Mouse (Mus musculus) MEL (cell line): ENCODE measurements around the gene Lcn8. TPM values are rescaled to one million over a fixed set of nuclear protein-coding genes. Genes with fewer than 3 reads are reported as not detected.

Experiments
- DNase-seq: peaks from one replicate; pipeline ENCODE4 v3.0.0; 2011; ENCODE audit warnings: low read depth, low spot score
- H3K27ac ChIP-seq: 2 replicates; pipeline ENCODE4 v1.5.1; 2012; ENCODE audit warnings: low read depth, mild to moderate bottlenecking, control low read depth, low read length, moderate library complexity; ENCODE audit not compliant: control insufficient read depth
- H3K27me3 ChIP-seq, 2 experiments: fragments of 150-350 bp in 1 of 2; sonication (generic) in 1 of 2; 2 replicates each; pipeline ENCODE4 v1.6.1; 2012; ENCODE audit warnings: low read length in 2 of 2, mild to moderate bottlenecking in 2 of 2, improper control_type of control experiment in 1 of 2, moderate library complexity in 1 of 2; ENCODE audit not compliant: insufficient read depth in 2 of 2, control insufficient read depth in 1 of 2
- H3K36me3 ChIP-seq, 2 experiments: 2 replicates each; pipeline ENCODE4 v1.6.1; 2012 to 2014; ENCODE audit warnings: low read length in 2 of 2, improper control_type of control experiment in 1 of 2, inconsistent platforms in 1 of 2, mild to moderate bottlenecking in 1 of 2; ENCODE audit not compliant: insufficient read depth in 2 of 2, control insufficient read depth in 1 of 2
- H3K4me1 ChIP-seq, 2 experiments: fragments of 150-350 bp in 1 of 2; sonication (generic) in 1 of 2; 2 replicates each; pipeline ENCODE4 v1.6.1; 2012; ENCODE audit warnings: low read length in 2 of 2, improper control_type of control experiment in 1 of 2, mild to moderate bottlenecking in 1 of 2; ENCODE audit not compliant: insufficient read depth in 2 of 2, control insufficient read depth in 1 of 2
- H3K4me3 ChIP-seq, 2 experiments: fragments of 150-350 bp in 1 of 2; sonication (generic) in 1 of 2; 2 replicates each; pipeline ENCODE4 v1.5.1; 2012; ENCODE audit warnings: low read depth in 2 of 2, low read length in 2 of 2, mild to moderate bottlenecking in 2 of 2, moderate library complexity in 2 of 2, control low read depth in 1 of 2, improper control_type of control experiment in 1 of 2; ENCODE audit not compliant: control insufficient read depth in 1 of 2, insufficient read depth in 1 of 2
- H3K79me2 ChIP-seq: 2 replicates; pipeline ENCODE4 v1.6.1; 2012; ENCODE audit warnings: mild to moderate bottlenecking, low read length, moderate library complexity; ENCODE audit not compliant: control insufficient read depth, poor library complexity, insufficient read depth
- H3K9ac ChIP-seq: 2 replicates; pipeline ENCODE4 v1.6.1; 2012; ENCODE audit warnings: low read depth, mild to moderate bottlenecking, control low read depth, low read length, moderate library complexity; ENCODE audit not compliant: control insufficient read depth, poor library complexity, severe bottlenecking
- H3K9me3 ChIP-seq: fragments of 150-350 bp; sonication (generic); replicated peaks from 2 replicates; pipeline ENCODE4 v1.6.1; 2012; ENCODE audit warnings: mild to moderate bottlenecking, low read length, improper control_type of control experiment, moderate library complexity; ENCODE audit not compliant: insufficient read depth
- BHLHE40 ChIP-seq: IDR thresholded peaks from 2 replicates; pipeline ENCODE4 v1.6.1; 2012; ENCODE audit warnings: low read depth, mild to moderate bottlenecking, inconsistent platforms, low read length, improper control_type of control experiment, borderline replicate concordance
- CHD1 ChIP-seq: IDR thresholded peaks from 2 replicates; pipeline ENCODE4 v1.6.1; 2012; ENCODE audit warnings: low read depth, mild to moderate bottlenecking, inconsistent platforms, low read length, improper control_type of control experiment
- CHD2 ChIP-seq: IDR thresholded peaks from 2 replicates; pipeline ENCODE4 v1.6.1; 2011; ENCODE audit warnings: low read length, improper control_type of control experiment
- CTCF ChIP-seq, 3 experiments: IDR thresholded peaks in 2 of 3; conservative IDR thresholded peaks in 1 of 3; 2 replicates each; pipeline ENCODE4 v1.5.1; 2011 to 2012; ENCODE audit warnings: low read length in 3 of 3, low read depth in 2 of 3, mild to moderate bottlenecking in 2 of 3, improper control_type of control experiment in 1 of 3, inconsistent platforms in 1 of 3, mixed read lengths in 1 of 3, moderate library complexity in 1 of 3; ENCODE audit not compliant: control insufficient read depth in 1 of 3, insufficient read depth in 1 of 3, poor library complexity in 1 of 3, severe bottlenecking in 1 of 3
- E2F4 ChIP-seq: IDR thresholded peaks from 2 replicates; pipeline ENCODE4 v1.6.1; 2011; ENCODE audit warnings: low read depth, low read length, improper control_type of control experiment, borderline replicate concordance
- ELF1 ChIP-seq: IDR thresholded peaks from 2 replicates; pipeline ENCODE4 v1.6.1; 2014; ENCODE audit warnings: low read depth, mild to moderate bottlenecking, inconsistent platforms, low read length, improper control_type of control experiment, moderate library complexity
- ETS1 ChIP-seq: IDR thresholded peaks from 2 replicates; pipeline ENCODE4 v1.6.1; 2012; ENCODE audit warnings: low read depth, mild to moderate bottlenecking, inconsistent platforms, low read length, improper control_type of control experiment, moderate library complexity
- JUND ChIP-seq: IDR thresholded peaks from 2 replicates; pipeline ENCODE4 v1.6.1; 2011; ENCODE audit warnings: low read depth, mild to moderate bottlenecking, improper control_type of control experiment, low read length
- MAZ ChIP-seq: IDR thresholded peaks from 2 replicates; pipeline ENCODE4 v1.6.1; 2012; ENCODE audit warnings: low read depth, mild to moderate bottlenecking, inconsistent platforms, low read length, improper control_type of control experiment
- MYB ChIP-seq: IDR thresholded peaks from 2 replicates; pipeline ENCODE4 v1.6.1; 2011; ENCODE audit warnings: mild to moderate bottlenecking, low read depth, low read length, improper control_type of control experiment
- MYC ChIP-seq: IDR thresholded peaks from 2 replicates; pipeline ENCODE4 v1.6.1; 2011; ENCODE audit warnings: low read depth, mild to moderate bottlenecking, low read length, improper control_type of control experiment, moderate library complexity
- POLR2A ChIP-seq, 2 experiments: IDR thresholded peaks; 2 replicates each; pipeline ENCODE4 v1.6.1; 2011 to 2012; ENCODE audit warnings: low read length in 2 of 2, mild to moderate bottlenecking in 2 of 2, control low read depth in 1 of 2, improper control_type of control experiment in 1 of 2, low read depth in 1 of 2, moderate library complexity in 1 of 2; ENCODE audit not compliant: control insufficient read depth in 1 of 2, insufficient read depth in 1 of 2, poor library complexity in 1 of 2
- RAD21 ChIP-seq: IDR thresholded peaks from 2 replicates; pipeline ENCODE4 v1.6.1; 2011; ENCODE audit warnings: mild to moderate bottlenecking, low read depth, low read length, improper control_type of control experiment
- SMC3 ChIP-seq: IDR thresholded peaks from 2 replicates; pipeline ENCODE4 v1.6.1; 2011; ENCODE audit warnings: low read depth, low read length, improper control_type of control experiment
- TCF12 ChIP-seq: IDR thresholded peaks from 2 replicates; pipeline ENCODE4 v1.6.1; 2014; ENCODE audit warnings: low read depth, mild to moderate bottlenecking, inconsistent platforms, low read length, improper control_type of control experiment, moderate library complexity
- UBTF ChIP-seq: IDR thresholded peaks from 2 replicates; pipeline ENCODE4 v1.6.1; 2012; ENCODE audit warnings: low read depth, mild to moderate bottlenecking, inconsistent platforms, low read length, improper control_type of control experiment, moderate library complexity, borderline replicate concordance; ENCODE audit not compliant: insufficient read depth
- USF1 ChIP-seq: IDR thresholded peaks from 2 replicates; pipeline ENCODE4 v1.6.1; 2014; ENCODE audit warnings: low read depth, mild to moderate bottlenecking, inconsistent platforms, low read length, improper control_type of control experiment, moderate library complexity
- ZC3H11A ChIP-seq: IDR thresholded peaks from 2 replicates; pipeline ENCODE4 v1.6.1; 2012; ENCODE audit warnings: low read depth, mild to moderate bottlenecking, inconsistent platforms, low read length, improper control_type of control experiment
- ZNF384 ChIP-seq: IDR thresholded peaks from 2 replicates; pipeline ENCODE4 v1.6.1; 2012; ENCODE audit warnings: low read depth, mild to moderate bottlenecking, inconsistent platforms, low read length, improper control_type of control experiment
- polyA plus RNA-seq, 2 experiments: library from polyadenylated mRNA; stranded (reverse) in 1 of 2; unstranded in 1 of 2; fragments of >175 nt in 1 of 2; fragments of >200 nt in 1 of 2; gene quantifications; 2 replicates each; pipeline versions ENCODE4 v1.2.1 to v1.2.4; 2012; ENCODE audit warnings: low replicate concordance in 2 of 2, low read depth in 1 of 2; ENCODE audit not compliant: insufficient read length in 2 of 2, insufficient read depth in 1 of 2, missing spikeins in 1 of 2
- total RNA-seq: library from RNA; depleted of rRNA; stranded (reverse); fragments of 300-350 nt; gene quantifications from 2 replicates; pipeline ENCODE4 v1.2.3, GENCODE M21; 2012

Gene Lcn8
- total and polyA plus RNA-seq, 3 experiments: not detected

- TF ChIP-seq POLR2A (IDR thresholded peaks at IDR 0.05; ENCODE audit: control insufficient read depth in 1 of 2, insufficient read depth in 1 of 2, low read depth in 1 of 2, low read length in 2 of 2, poor library complexity in 1 of 2) (no peak), ZC3H11A (no peak), MYC (no peak), ZNF384 (no peak), USF1 (no peak), SMC3 (no peak), RAD21 (no peak), ETS1 (no peak), MYB (no peak), CHD1 (no peak), MAZ (no peak), JUND (no peak), ELF1 (no peak), CHD2 (no peak), E2F4 (no peak)
- Histone ChIP-seq H3K27me3 (peaks cover 7 to 14% of the 10 kb centered on the region in 2 experiments), H3K79me2 (no peaks in the 10 kb centered on the region), H3K4me1 (no peaks in the 10 kb centered on the region), H3K9me3 (no peaks in the 10 kb centered on the region), H3K36me3 (no peaks in the 10 kb centered on the region), H3K9ac (no peak overlapping the region), H3K27ac (no peak overlapping the region), H3K4me3 (no peak overlapping the region)
- DNase-seq: no peak
These were observed 7.4 kb downstream of the Lcn8 start for GRCm38 (mm10) chr2:25660279-25660678.

DNA sequence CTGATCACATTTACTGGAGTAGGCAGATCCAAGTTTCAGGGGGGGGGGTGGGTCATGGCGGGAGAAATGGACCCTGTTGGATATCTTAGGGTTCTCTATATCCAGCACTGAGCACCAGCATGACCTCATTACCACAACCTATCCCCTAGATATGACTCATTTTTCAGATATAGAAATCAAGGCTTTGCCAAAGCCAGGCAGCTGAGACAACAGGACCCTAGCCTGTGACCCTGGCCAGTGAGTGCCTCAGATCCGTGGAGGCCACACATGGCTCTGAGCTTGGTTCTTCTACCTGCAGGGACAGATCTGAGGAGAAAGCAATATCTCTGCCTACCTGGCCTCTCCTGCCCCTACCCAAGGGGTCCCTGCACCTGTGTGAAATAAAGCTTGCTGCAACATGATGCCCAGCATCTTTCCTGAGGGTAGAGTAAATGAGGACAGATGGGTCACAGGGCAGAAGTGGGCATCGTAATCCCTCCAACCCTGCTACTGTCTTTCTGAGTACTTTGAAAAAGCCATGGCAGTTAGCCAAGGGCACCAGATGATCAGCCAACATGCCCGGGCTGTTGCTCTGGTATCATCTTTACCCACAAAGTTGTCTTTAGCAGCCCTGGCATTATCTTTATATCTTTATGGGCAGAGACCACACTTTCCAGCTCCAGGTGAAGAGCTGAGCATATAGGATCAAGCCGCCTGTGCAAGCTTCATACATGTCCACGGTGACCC is 8.5 kb downstream of the Lcn8 start:
- Histone ChIP-seq H3K4me3 (no peak overlapping the region), H3K79me2 (no peaks in the 10 kb centered on the region), H3K9me3 (no peaks in the 10 kb centered on the region), H3K27me3 (peaks cover 3 to 15% of the 10 kb centered on the region in 2 experiments), H3K27ac (no peak overlapping the region), H3K9ac (no peak overlapping the region), H3K36me3 (no peaks in the 10 kb centered on the region), H3K4me1 (no peaks in the 10 kb centered on the region)
- no peak for TF ChIP-seq CTCF (IDR thresholded peaks at IDR 0.05 in 2 of 3, conservative IDR thresholded peaks at IDR 0.05 in 1 of 3; ENCODE audit: control insufficient read depth in 1 of 3, insufficient read depth in 1 of 3, low read depth in 2 of 3, low read length in 3 of 3, poor library complexity in 1 of 3, severe bottlenecking in 1 of 3)
- TF ChIP-seq TCF12: no peak
- TF ChIP-seq ZC3H11A: no peak
- no peak for TF ChIP-seq UBTF
- TF ChIP-seq BHLHE40: no peak
- DNase-seq: no peak
